Mouse (Mus musculus): Measurements from ENCODE around the gene Jup.
A peak's percentile ranks its signal among the peaks of the same experiment; 100 is the strongest.

The Jup gene

DNA sequence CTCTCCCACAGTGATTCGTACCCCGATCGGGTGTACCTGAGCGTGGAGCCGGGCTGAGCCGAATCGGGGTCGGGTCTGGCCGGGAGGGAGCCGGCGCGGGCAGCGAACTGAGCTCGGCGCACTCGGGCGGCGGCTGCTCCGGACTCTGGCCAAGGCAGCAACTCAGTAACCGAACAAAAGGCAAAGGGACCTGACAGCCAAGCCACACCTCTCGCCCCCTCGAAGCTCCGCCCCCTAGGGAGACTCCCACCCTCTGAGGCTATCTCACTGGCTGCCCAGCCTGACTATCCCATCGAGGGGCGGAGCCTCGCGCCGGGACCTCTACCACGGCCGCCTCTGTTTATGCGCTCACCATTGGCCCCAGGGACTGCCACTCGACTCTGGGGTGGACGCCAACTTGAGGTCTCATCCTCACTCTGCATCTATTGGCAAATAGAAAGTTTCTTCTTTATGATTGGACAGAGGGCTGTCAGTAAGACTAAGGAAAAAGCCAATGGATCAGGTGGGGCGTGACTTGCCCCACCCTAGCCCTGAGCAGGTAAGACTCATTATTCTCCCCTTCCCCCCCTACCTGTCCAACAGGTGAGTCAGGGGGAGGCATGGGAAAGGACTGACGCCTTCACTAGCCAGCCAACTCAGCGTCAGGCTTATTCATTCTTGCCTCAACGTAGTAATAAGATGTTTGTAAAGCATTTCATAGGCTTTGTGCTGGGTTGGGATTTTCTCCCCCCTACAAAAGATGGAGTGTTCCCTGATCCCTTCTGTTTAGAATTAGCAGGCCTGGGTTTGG lies at the start of gene Jup:
TSS of gene Jup (minus strand) at position 164 of the 790 bp plus-strand sequence.
- DNase-seq (ENCODE audit: low spot score in 2 of 2): peak; percentile 87 to 91

DNA sequence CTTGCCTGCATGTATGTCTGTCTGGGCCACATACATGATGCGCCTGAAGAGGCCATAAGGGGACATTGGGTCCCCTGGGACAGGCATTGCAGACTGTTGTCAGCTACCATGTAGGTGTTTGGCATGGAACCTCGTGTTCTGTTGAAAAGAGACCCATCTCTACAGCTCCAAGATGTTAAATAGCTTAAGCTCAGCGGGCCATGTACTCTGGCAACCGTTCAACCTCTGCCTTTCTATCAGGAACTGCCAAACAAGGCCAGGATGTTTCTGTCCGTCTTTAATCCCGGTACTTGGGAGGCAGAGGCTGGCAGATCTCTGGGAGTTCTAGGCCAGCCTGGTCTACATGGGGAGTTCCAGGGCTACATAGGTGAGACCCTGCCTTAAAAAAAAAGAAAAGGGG lies 45.1 kb upstream of the Jup start:
- no peak for DNase-seq (ENCODE audit: low spot score in 2 of 2)

DNA sequence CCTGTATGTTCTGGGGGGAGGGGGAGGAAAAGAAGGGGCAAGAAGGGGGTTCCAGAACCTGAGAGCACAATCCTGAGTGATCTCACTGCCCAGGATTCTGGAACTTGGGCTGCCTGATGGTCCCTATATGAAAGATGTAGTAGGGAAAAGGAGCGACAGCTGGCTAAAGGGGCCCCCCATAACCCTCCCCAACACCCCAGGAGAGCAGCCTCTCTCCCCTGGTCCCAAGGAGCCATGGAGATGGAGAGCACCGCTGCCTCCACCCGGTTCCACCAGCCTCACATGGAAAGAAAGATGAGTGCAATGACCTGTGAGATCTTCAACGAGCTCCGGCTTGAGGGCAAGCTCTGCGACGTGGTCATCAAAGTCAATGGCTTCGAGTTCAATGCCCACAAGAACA lies 44.2 kb upstream of the Jup start, which contains the start of the genes Nt5c3b and Klhl10:
TSS of gene Nt5c3b (minus strand) at position 12 of the 400 bp plus-strand sequence.
TSS of gene Klhl10 (plus strand) at position 121 of the 400 bp plus-strand sequence.
- no peak for DNase-seq (ENCODE audit: low spot score in 2 of 2)

- peak; percentile 63 to 75 for DNase-seq (ENCODE audit: low spot score in 2 of 2)
Observed at GRCm38 (mm10) chr11:100440691-100441522, 43.3 kb upstream of the Jup start.

DNA sequence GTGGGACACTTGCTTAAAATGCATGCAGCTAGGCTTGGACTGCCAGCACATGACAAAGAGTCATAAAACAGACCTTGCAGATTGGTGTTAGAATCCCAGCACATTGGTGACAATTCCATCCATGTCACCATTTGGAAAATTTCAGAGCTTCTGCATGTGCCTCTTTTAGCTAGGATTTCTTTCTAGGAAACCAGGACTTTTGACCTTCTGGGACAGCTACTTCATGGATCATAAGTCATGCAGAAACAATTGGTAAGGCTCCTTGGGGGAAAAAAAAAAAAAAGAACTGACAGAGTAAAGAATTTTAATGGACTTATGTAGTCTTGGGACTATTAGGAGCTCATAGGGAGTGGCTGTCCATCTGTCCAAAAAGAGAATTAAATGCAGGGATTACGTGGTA lies 40.3 kb upstream of the Jup start:
- no peak for DNase-seq (ENCODE audit: low spot score in 2 of 2)

- DNase-seq (ENCODE audit: low spot score in 2 of 2): no peak
Observed at GRCm38 (mm10) chr11:100435678-100436246, 38.2 kb upstream of the Jup start.

DNA sequence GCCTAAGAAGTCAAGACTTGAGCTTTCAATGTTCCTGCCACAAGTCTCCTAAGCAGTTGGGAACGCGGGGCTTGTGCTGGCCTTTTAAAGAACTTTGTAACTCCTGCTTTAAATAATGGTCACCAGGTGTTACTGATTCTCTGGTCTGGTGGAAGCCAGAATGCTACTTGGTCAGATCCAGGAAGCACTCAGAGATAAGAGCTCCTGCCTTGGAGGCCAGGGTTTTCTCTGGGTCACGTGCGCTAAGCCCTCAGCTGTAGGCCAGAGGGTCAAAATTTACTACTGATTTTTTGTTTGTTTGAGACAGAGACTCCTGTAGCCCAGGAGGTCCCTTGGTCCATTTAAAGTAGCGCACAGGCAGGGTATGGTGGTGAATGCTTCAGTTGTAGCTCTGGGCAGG lies 34.4 kb upstream of the Jup start:
- no peak for DNase-seq (ENCODE audit: low spot score in 2 of 2)

- no peak for DNase-seq (ENCODE audit: low spot score in 2 of 2)
Observed at GRCm38 (mm10) chr11:100430052-100430451, 32.5 kb upstream of the Jup start.

DNA sequence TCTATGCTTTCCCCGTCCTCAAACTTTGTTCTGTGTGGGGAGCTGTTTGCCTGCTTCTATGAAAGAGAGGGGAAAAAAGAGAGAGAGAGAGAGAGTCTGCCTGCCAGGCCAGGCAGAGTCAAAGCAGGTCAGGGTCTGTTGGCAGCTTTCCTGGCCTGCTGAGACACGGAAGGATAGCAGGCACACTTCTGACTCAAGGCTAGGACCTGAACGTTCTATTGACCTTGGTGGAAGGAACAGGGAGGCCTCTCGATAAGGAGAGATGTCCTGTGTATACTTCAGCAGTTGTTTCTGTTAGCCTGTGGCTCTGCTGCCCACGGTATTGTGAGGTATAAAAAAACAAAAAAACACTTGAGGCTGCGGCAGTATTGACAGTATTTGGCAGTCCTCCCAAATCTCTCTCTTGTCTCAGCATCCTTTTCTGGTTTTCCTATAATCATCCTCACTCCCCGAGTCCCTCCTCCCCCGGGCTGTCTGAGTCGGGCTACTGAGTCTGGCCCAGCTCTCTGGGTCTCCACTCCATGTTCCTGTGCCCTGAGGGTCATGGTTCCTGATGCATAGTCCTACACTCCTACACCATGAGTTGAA lies 31.1 kb upstream of the Jup start:
- DNase-seq (ENCODE audit: low spot score in 2 of 2): no peak

- no peak for DNase-seq (ENCODE audit: low spot score in 2 of 2)
Observed at GRCm38 (mm10) chr11:100426820-100427219, 29.3 kb upstream of the Jup start.

GRCm38 (mm10) chr11:100425851-100426250 lies 28.3 kb upstream of the Jup start:
- DNase-seq (ENCODE audit: low spot score in 2 of 2): peak; percentile 35 to 57

DNA sequence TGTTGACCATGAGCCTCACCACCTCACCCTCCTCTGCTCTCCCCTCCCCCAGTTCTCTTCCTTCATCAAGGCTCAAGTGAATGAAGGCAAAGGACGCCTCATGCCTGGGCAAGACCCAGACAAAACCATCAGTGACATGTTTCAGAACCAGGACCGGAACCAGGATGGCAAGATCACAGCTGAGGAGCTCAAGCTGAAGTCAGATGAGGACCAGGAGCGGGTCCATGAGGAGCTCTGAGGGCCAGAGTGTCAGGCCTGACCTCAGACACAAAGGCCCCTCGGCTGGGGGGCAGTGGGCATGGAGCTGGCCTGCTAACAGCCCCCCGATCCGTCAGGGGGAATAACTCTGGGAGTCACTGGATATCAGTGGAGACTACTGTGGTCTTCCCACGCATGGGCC lies 26.3 kb upstream of the Jup start:
- DNase-seq (ENCODE audit: low spot score in 2 of 2): no peak

- no peak for DNase-seq (ENCODE audit: low spot score in 2 of 2)
Observed at GRCm38 (mm10) chr11:100421537-100421936, 24.0 kb upstream of the Jup start.

DNA sequence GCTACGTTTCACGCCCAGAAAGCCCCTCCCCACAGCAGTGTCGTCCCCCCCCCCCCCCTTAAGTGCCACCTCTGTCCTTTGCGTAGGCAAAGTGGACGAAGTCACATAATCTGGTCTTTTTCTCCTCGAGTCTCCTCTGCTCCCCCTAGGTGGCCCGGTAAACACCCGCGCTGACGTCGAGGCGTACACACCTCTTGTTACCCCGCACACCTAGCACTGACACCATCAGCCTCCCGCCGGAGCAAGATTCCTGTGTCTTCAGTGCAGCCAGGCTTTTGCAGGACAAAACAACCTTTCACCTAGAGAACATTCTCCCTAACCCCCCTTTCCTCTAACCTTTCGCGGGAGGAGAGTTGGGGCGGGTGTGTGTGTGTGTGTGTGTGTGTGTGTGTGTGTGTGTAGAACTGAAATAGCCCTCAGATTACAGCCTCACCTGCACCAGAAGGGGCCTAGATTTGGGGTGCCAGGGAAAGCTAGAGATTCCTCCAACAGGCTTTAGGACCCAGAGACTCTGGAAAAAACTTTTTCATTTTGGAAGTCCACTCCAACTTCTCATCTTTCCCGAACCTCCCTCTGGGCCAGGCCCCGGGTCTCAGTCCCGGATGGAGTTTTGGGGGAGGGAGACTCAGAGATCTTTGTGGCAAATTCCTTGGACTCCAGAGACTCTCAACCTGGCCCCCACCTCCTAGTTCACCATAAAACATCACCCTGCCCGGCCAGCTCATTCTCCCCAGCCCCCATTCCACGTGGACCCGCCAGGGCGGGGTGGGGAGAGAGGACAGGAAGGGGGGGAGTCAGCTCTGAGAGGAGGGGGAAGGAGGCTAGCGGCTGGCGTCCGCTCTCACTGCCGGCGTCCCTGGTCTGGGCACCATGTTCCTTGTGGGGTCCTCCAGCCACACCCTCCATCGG lies 17.6 kb upstream of the Jup start, which contains the start of gene Fkbp10:
TSS of gene Fkbp10 (plus strand) at position 784 of the 909 bp plus-strand sequence.
- DNase-seq (ENCODE audit: low spot score in 2 of 2): no peak

- peak in 1 of 2 experiments; percentile 31 for DNase-seq (ENCODE audit: low spot score in 2 of 2)
Observed at GRCm38 (mm10) chr11:100414021-100414913, 16.7 kb upstream of the Jup start, which contains the start of gene P3h4. Gene P3h4, minus strand, starts transcription at chr11:100414836.

DNA sequence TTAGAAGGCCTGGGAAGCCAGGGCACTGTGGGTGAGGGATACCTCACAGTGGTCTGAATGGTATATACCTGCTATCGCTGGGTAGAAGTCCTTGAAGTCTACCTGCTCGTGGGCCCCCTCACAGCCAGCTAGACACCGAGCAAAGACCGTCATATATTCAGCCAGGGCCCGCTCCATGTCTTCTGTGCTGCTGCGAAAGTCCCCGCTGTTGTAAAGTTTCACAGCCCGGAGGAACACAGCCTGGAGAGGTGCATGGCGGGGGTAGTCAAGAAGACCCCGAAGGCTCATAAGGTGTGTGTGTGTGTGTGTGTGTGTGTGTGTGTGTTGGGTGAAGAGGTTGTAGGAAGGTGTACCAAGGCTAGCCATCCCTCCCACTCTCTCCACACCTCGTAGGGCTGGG lies 16.0 kb upstream of the Jup start:
- no peak for DNase-seq (ENCODE audit: low spot score in 2 of 2)

DNA sequence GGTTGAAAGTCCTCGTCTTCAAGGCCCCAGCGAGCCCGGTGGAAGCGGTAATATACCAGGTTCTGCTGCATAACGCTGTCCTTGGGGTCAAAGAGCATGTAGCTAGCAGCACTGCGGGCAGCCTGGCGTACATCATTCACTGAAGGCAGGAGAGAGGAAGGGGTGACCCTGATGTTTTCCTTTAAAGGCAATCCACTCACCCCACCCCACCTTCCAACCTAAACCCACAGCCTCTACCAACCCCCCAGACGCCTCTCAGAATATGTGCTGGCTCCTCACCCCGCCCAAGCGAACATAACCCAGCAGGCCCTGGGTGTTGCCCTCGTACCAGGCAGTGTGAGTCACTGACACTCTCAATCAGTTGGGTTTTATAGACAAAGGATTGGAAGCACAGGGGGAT lies 14.2 kb upstream of the Jup start:
- no peak for DNase-seq (ENCODE audit: low spot score in 2 of 2)

GRCm38 (mm10) chr11:100409686-100410085 lies 12.1 kb upstream of the Jup start:
- no peak for DNase-seq (ENCODE audit: low spot score in 2 of 2)

- no peak for DNase-seq (ENCODE audit: low spot score in 2 of 2)
Observed at GRCm38 (mm10) chr11:100408835-100409462, 11.4 kb upstream of the Jup start.
